9 mouse cellular contexts compared by ENCODE assay signal in the genomic region with DNA sequence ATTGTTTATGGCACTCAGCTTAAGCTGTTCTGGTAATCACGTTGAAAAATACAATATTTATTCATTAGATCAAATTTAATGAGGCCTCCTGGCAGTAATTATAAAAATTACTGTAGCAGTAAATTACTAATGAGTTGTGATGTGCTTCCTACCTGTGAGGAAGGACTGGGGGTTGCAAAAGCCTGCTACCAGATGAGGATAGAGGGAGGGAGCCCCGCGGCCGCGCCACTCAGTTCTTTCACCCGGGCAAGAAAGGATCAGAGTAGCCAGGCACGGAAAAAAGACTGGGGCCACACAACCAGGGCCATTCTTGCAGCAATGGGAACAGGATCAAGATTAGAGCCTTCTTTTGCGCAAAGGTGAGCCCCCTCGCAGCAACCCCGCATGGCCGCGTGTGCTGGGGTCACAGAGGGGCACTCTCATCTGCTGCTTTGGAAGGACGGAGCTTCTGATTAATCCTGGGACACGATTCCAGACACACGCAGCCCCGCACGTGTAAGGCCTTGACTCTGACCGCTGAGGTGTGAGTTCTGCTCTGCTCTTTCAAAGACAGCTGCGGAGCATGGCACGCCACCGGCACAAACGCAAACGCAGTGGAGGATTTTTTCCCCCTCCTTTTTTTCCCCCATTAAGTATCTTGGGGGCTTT. TPM values are rescaled to one million over a fixed set of nuclear protein-coding genes. Genes with fewer than 3 reads are reported as not detected.
A peak's percentile ranks its signal among the peaks of the same experiment; 100 is the strongest.
DNase-seq lines count a peak whose midpoint lies in the region; ATAC-seq lines count a peak whose summit lies in the region.
"Had no signal": no experiment of that assay in that cellular context is flagged by ENCODE, and none has a peak within 500 bp of the region (broad histone marks: within the 10 kb centered on the region; RNA-seq: fewer than 3 reads in every experiment).

No protein-coding gene starts in this region.

- no peaks in the 10 kb centered on the region for H3K9me3 ChIP-seq in heart, embryonic 11.5 days (replicated peaks; ENCODE audit: control insufficient read depth, low read length)
- no peaks in the 10 kb centered on the region for H3K9me3 ChIP-seq in hindbrain, embryonic 14.5 days (ENCODE audit: control insufficient read depth, low read length)
- no peaks in the 10 kb centered on the region for H3K9me3 ChIP-seq in midbrain, embryonic 13.5 days

- DNase-seq in heart, postnatal 25 days (ENCODE audit: low spot score) = no peak
- DNase-seq in embryo, embryonic 10.5 days (ENCODE audit: low spot score) = peak; percentile 63
- DNase-seq in hindbrain, embryonic 14.5 days (ENCODE audit: low spot score) = no peak
- DNase-seq in layer of hippocampus, postnatal 25 days (ENCODE audit: extremely low spot score in 1 of 2, low spot score in 1 of 2) = no peak
- no peak for DNase-seq in cerebellum, postnatal 10 days
- DNase-seq in thymus, adult 18-20 months = no peak

- intact Hi-C loops in heart, postnatal 25 days (cut with DNase I) = no loop called here

- H3K4me3 ChIP-seq in heart, embryonic 11.5 days (ENCODE audit: low read depth, low read length) = peak overlapping the region; percentile 21
- peak overlapping the region; percentile 22 for H3K4me3 ChIP-seq in hindbrain, embryonic 14.5 days (replicated peaks; ENCODE audit: low read length)
- peak overlapping the region; percentile 28 for H3K4me3 ChIP-seq in midbrain, embryonic 13.5 days (replicated peaks)
- H3K4me3 ChIP-seq: erythroblast, embryonic 14.5 days had no signal

- H3K36me3 ChIP-seq in heart, embryonic 11.5 days (ENCODE audit: control insufficient read depth, insufficient read depth, low read length) = no peaks in the 10 kb centered on the region
- H3K36me3 ChIP-seq in hindbrain, embryonic 14.5 days (replicated peaks; ENCODE audit: control insufficient read depth, insufficient read depth) = no peaks in the 10 kb centered on the region
- H3K36me3 ChIP-seq in midbrain, embryonic 13.5 days = no peaks in the 10 kb centered on the region

- no peak overlapping the region for H3K27ac ChIP-seq in heart, embryonic 11.5 days (ENCODE audit: low read depth, low read length)
- H3K27ac ChIP-seq in hindbrain, embryonic 14.5 days = peak overlapping the region; percentile 46; the same call in 1 of the 2 replicates
- peak overlapping the region; percentile 47; the same call in 1 of the 2 replicates for H3K27ac ChIP-seq in midbrain, embryonic 13.5 days

- no peaks in the 10 kb centered on the region; the same call in 1 of the 2 replicates for H3K4me1 ChIP-seq in heart, embryonic 11.5 days (ENCODE audit: control insufficient read depth, insufficient read depth, low read length)
- peaks cover 14% of the 10 kb centered on the region; the same call in 1 of the 2 replicates for H3K4me1 ChIP-seq in hindbrain, embryonic 14.5 days (replicated peaks; ENCODE audit: control insufficient read depth, insufficient read depth, low read length)
- H3K4me1 ChIP-seq in midbrain, embryonic 13.5 days (replicated peaks) = peaks cover 13% of the 10 kb centered on the region

- 5% methylated on average over 23 of the region's 23 CpGs for WGBS in heart, embryonic 11.5 days (ENCODE audit: insufficient replicate concordance)
- WGBS in hindbrain, embryonic 14.5 days = 3% methylated on average over 23 of the region's 23 CpGs
- 3% methylated on average over 23 of the region's 23 CpGs for WGBS in midbrain, embryonic 13.5 days

- H3K9ac ChIP-seq in heart, embryonic 11.5 days (ENCODE audit: low read depth, low read length) = peak overlapping the region; percentile 50
- peak overlapping the region; percentile 56; the same call in 1 of the 2 replicates for H3K9ac ChIP-seq in hindbrain, embryonic 14.5 days
- peak overlapping the region; percentile 58 for H3K9ac ChIP-seq in midbrain, embryonic 13.5 days (replicated peaks)

- ATAC-seq in heart, embryonic 11.5 days (replicated peaks; ENCODE audit: insufficient number of reproducible peaks, low FRiP score, low TSS enrichment) = no peak
- ATAC-seq in hindbrain, embryonic 14.5 days (ENCODE audit: low FRiP score) = peak; percentile 53; the same call in 1 of the 2 replicates
- ATAC-seq in midbrain, embryonic 13.5 days = peak; percentile 66; the same call in 1 of the 2 replicates

- peak overlapping the region; percentile 62 for H3K4me2 ChIP-seq in heart, embryonic 11.5 days
- H3K4me2 ChIP-seq in hindbrain, embryonic 14.5 days (replicated peaks) = peak overlapping the region; percentile 59
- H3K4me2 ChIP-seq in midbrain, embryonic 13.5 days (replicated peaks) = peak overlapping the region; percentile 57

- peaks cover 5% of the 10 kb centered on the region; the same call in 1 of the 2 replicates for H3K27me3 ChIP-seq in heart, embryonic 11.5 days (ENCODE audit: control insufficient read depth, insufficient read depth, low read length)
- H3K27me3 ChIP-seq in hindbrain, embryonic 14.5 days (ENCODE audit: control insufficient read depth, insufficient read depth, low read length) = peaks cover 14% of the 10 kb centered on the region
- H3K27me3 ChIP-seq in midbrain, embryonic 13.5 days = peaks cover 67% of the 10 kb centered on the region

RNA-seq across cellular contexts. Expression of a gene that starts 23.2 kb away (rescaled TPM):
- 61.8 and 64.3 TPM in 2 replicates for polyA plus RNA-seq in heart, embryonic 11.5 days (2014; fragmentation: Nextera tagmentation; extraction: Ambion mirVana)
- total RNA-seq in heart, postnatal 25 days (2021) = 1 to 10 TPM; 1.4 to 1.6 TPM
- 17.1 and 19.1 TPM in 2 replicates for polyA plus RNA-seq in hindbrain, embryonic 14.5 days (2014; fragmentation: Nextera tagmentation; extraction: Ambion mirVana)
- polyA plus RNA-seq in midbrain, embryonic 13.5 days (2015; fragmentation: Nextera tagmentation; extraction: Ambion mirVana) = 55.0 and 64.8 TPM in 2 replicates
- 1 to 10 TPM; 6.6 to 9.0 TPM for total RNA-seq in layer of hippocampus, postnatal 25 days (2021)
